Mouse (Mus musculus): Measurements from ENCODE around the gene Tubg2. TPM values are rescaled to one million over a fixed set of nuclear protein-coding genes. Genes with fewer than 3 reads are reported as not detected.

The Tubg2 gene
- polyA plus RNA-seq (2014; fragmentation: Illumina TruSeq; extraction: RNeasy Lipid Tissue Mini Kit (QIAGEN cat#74804); ENCODE audit: insufficient read depth, low read depth, low replicate concordance): 1.1 TPM

DNA sequence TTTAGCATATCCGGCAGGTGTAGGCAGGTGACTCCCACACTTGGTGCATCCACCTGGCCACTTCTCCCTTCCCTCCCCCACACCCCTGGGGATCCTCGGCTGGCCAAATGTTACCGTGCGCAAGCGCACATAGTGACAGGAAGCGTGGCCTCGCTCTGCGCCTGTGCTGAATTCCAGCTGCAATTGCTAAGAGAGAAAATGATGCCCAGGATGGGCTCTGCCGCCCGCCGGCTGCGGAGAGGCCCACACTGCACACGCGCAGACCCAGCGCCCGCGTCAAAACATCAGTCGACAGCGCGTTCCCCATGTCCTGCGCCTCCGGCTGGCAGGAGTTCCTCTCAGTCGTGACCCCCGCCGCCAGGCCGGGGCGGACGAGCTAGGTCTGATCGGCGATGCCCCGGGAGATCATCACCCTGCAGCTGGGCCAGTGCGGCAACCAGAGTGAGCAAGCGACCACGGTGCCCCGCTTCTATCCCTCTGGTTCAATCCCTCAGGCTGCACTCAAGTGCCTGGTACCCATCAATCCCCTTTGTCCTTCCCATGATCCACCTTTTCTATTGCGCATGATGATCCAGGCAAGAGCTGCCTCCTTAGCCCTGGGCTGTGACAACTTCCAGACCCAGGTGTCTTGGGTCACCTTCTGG, at the start of gene Tubg2:
TSS of gene Tubg2 (plus strand) at position 180 of the 644 bp plus-strand sequence.

DNA sequence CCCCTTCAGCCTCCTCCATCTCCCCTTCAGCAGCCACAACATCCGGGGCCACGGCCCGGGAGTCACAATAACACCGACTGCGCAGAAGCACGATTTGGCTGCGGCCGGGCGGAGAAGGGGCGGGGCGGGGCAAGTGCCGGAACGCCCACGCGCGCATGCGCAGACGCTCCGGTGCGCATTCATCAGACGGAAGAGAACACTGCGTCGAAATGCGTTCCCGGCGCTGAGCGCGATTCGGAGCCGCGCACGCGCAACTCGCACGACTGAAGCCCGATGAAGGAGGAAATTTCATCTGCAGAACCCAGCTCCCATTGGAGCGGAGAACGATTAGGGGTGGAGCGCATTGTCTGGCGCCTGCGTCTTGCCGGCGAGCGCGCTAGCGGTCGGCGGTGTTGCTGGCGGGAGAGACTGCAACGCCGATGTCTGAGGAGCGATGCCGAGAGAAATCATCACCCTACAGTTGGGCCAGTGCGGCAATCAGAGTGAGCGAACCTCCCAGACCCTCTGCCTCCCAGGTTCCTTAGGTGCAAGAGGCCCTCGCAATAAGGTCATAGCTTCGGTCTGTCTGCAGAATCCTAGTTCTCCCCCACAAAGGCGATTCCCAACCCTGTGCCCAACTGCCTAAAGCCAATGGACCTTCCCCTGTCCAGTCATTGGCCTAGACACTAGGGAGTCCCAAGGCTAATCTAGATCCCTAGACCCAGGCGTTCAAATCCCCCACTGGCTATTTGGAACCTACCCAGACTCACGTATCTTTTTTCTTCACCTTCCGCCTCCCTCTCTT, 35.8 kb upstream of the Tubg2 start, which contains the start of the genes Retreg3 and Tubg1:
TSS of gene Retreg3 (minus strand) at position 133 of the 784 bp plus-strand sequence.
TSS of gene Tubg1 (plus strand) at position 178 of the 784 bp plus-strand sequence.

DNA sequence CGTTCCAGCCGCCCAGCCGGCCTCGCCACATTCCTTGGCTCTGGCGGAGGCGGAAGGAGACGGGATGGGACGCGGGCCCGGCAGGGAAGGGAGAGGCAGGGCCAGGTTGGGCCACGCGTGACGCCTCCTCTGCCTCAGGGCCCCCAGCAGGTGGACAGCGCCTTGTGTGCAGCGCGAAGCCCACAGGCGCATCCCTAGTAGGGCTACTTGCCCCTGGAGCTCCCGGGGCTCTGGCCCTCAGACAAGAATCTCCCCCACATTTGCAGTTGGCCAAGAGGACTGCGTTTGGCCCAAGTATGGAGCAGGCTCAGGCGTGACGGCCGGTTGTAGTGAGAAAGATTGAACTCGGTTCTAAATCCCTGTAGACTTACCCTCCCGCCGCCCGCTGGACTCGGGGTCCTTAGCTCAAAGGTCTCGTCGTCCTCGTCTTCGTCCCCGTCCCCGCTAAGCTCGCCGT, 14.7 kb downstream of the Tubg2 start, which contains the start of gene Cntnap1:
TSS of gene Cntnap1 (plus strand) at position 170 of the 457 bp plus-strand sequence.

DNA sequence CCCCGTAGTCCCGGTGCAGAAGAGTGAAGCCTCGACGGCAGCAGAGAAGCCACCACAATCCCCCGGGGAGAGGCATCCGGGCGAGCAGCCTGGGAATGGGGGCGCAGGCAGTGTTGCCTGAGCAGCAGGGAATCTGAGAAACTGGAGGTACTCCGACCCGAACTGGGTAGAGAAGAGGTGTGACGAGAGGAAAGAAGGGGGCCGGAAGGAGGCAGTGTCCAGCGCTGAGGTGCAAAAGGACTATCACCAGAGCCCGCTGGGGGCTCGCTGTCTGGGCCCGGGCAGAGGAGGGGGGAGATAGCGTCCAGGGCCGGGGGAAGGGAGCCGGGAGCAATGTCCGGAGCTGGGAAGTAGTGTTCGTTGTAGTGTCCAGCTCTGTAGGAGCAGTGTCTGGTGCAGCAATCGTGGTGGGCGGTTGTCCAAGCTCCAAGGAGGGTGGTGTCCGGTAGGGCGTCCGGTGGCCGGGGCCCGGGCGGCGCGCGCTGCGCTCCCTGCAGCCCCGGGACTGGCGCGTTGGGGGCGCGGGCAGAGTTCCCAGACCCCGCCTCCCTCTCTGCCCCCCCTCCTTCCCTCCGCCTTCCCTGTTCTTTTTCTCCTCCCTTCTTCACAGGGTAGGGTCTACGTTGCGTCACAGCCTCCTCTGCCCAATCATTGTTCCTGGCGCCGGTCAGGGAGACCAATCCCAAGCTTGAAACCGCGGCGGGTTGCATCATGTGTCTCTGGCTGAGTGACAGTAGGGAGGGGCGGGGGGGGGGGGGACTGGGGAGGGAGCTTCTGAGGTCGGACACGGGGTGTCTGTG, 15.3 kb downstream of the Tubg2 start, which contains the start of gene Plekhh3:
TSS of gene Plekhh3 (minus strand) at position 541 of the 800 bp plus-strand sequence.

DNA sequence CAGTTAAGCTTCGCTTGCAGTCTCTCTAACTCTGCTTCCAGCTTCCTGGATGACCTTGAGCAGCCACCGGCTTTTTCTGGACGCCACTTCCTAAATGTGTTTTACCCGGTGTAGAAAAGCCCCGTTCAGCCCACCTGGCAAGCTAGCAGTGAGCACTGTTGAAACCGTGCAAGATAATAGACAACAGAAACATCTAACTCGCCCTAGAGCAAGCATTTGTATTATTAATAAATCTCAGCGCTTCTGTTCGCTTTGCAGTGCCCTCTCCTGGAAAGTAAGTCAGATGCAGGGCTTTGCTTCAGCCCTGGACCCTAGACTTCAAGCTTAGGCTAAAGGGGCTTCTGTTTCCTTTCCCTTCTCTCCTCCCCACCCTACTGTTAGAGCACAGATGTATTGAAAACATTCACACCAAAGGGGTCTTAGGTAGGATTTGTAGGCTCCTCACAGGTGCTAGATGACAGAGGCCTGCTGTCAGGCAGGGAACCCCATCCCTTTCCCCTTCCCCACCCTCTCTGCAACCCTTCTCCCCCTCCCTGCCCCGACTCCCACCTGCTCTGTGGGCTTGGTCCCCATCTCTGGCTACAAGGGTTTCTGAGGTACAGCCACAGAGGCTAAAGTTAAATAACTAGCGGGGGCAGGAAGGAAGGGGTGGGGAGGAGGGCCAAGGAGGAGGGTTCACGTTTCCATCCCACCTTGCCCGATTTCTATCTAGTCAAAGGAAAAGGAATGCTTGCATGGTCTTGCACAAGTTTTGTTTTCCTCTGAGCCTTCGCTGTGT, 19.3 kb downstream of the Tubg2 start, which contains the start of gene Ccr10:
TSS of gene Ccr10 (minus strand) at position 593 of the 778 bp plus-strand sequence.

Other genes with a start within 250 kb of the Tubg2 start
- gene Stat3, start 216.4 kb upstream of the Tubg2 start, polyA plus RNA-seq (2014; fragmentation: Illumina TruSeq; extraction: RNeasy Lipid Tissue Mini Kit (QIAGEN cat#74804); ENCODE audit: insufficient read depth, low read depth, low replicate concordance): 49.6 TPM
- gene Cavin1, start 185.0 kb upstream of the Tubg2 start, polyA plus RNA-seq (2014; fragmentation: Illumina TruSeq; extraction: RNeasy Lipid Tissue Mini Kit (QIAGEN cat#74804); ENCODE audit: insufficient read depth, low read depth, low replicate concordance): 204 TPM
- gene Atp6v0a1, start 146.5 kb upstream of the Tubg2 start, polyA plus RNA-seq (2014; fragmentation: Illumina TruSeq; extraction: RNeasy Lipid Tissue Mini Kit (QIAGEN cat#74804); ENCODE audit: insufficient read depth, low read depth, low replicate concordance): 24.3 TPM
- 10.0 TPM for gene Naglu, start 85.9 kb upstream of the Tubg2 start, polyA plus RNA-seq (2014; fragmentation: Illumina TruSeq; extraction: RNeasy Lipid Tissue Mini Kit (QIAGEN cat#74804); ENCODE audit: insufficient read depth, low read depth, low replicate concordance)
- gene Hsd17b1, start 77.5 kb upstream of the Tubg2 start, polyA plus RNA-seq (2014; fragmentation: Illumina TruSeq; extraction: RNeasy Lipid Tissue Mini Kit (QIAGEN cat#74804); ENCODE audit: insufficient read depth, low read depth, low replicate concordance): 0.35 TPM
- 19.9 TPM for gene Coasy, start 73.3 kb upstream of the Tubg2 start, polyA plus RNA-seq (2014; fragmentation: Illumina TruSeq; extraction: RNeasy Lipid Tissue Mini Kit (QIAGEN cat#74804); ENCODE audit: insufficient read depth, low read depth, low replicate concordance)
- 33.0 TPM for gene Mlx, start 68.6 kb upstream of the Tubg2 start, polyA plus RNA-seq (2014; fragmentation: Illumina TruSeq; extraction: RNeasy Lipid Tissue Mini Kit (QIAGEN cat#74804); ENCODE audit: insufficient read depth, low read depth, low replicate concordance)
- gene Psmc3ip, start 60.5 kb upstream of the Tubg2 start, polyA plus RNA-seq (2014; fragmentation: Illumina TruSeq; extraction: RNeasy Lipid Tissue Mini Kit (QIAGEN cat#74804); ENCODE audit: insufficient read depth, low read depth, low replicate concordance): 6.5 TPM
- gene Retreg3, start 36.0 kb upstream of the Tubg2 start, polyA plus RNA-seq (2014; fragmentation: Illumina TruSeq; extraction: RNeasy Lipid Tissue Mini Kit (QIAGEN cat#74804); ENCODE audit: insufficient read depth, low read depth, low replicate concordance): 36.3 TPM
- gene Tubg1, start 36.0 kb upstream of the Tubg2 start, polyA plus RNA-seq (2014; fragmentation: Illumina TruSeq; extraction: RNeasy Lipid Tissue Mini Kit (QIAGEN cat#74804); ENCODE audit: insufficient read depth, low read depth, low replicate concordance): 16.8 TPM
- 0.62 TPM for gene Cntnap1, start 14.6 kb downstream of the Tubg2 start, polyA plus RNA-seq (2014; fragmentation: Illumina TruSeq; extraction: RNeasy Lipid Tissue Mini Kit (QIAGEN cat#74804); ENCODE audit: insufficient read depth, low read depth, low replicate concordance)
- 10.0 TPM for gene Plekhh3, start 15.4 kb downstream of the Tubg2 start, polyA plus RNA-seq (2014; fragmentation: Illumina TruSeq; extraction: RNeasy Lipid Tissue Mini Kit (QIAGEN cat#74804); ENCODE audit: insufficient read depth, low read depth, low replicate concordance)
- 0.13 TPM for gene Ccr10, start 19.5 kb downstream of the Tubg2 start, polyA plus RNA-seq (2014; fragmentation: Illumina TruSeq; extraction: RNeasy Lipid Tissue Mini Kit (QIAGEN cat#74804); ENCODE audit: insufficient read depth, low read depth, low replicate concordance)
- gene Ezh1, start 70.6 kb downstream of the Tubg2 start, polyA plus RNA-seq (2014; fragmentation: Illumina TruSeq; extraction: RNeasy Lipid Tissue Mini Kit (QIAGEN cat#74804); ENCODE audit: insufficient read depth, low read depth, low replicate concordance): 23.4 TPM
- gene Ramp2, start 90.1 kb downstream of the Tubg2 start, polyA plus RNA-seq (2014; fragmentation: Illumina TruSeq; extraction: RNeasy Lipid Tissue Mini Kit (QIAGEN cat#74804); ENCODE audit: insufficient read depth, low read depth, low replicate concordance): 682 TPM
- gene Vps25, start 97.8 kb downstream of the Tubg2 start, polyA plus RNA-seq (2014; fragmentation: Illumina TruSeq; extraction: RNeasy Lipid Tissue Mini Kit (QIAGEN cat#74804); ENCODE audit: insufficient read depth, low read depth, low replicate concordance): 121 TPM
- gene Wnk4, start 104.7 kb downstream of the Tubg2 start, polyA plus RNA-seq (2014; fragmentation: Illumina TruSeq; extraction: RNeasy Lipid Tissue Mini Kit (QIAGEN cat#74804); ENCODE audit: insufficient read depth, low read depth, low replicate concordance): 9.4 TPM
- gene Cntd1, start 123.1 kb downstream of the Tubg2 start, polyA plus RNA-seq (2014; fragmentation: Illumina TruSeq; extraction: RNeasy Lipid Tissue Mini Kit (QIAGEN cat#74804); ENCODE audit: insufficient read depth, low read depth, low replicate concordance): 0.25 TPM
- gene Coa3, start 123.2 kb downstream of the Tubg2 start, polyA plus RNA-seq (2014; fragmentation: Illumina TruSeq; extraction: RNeasy Lipid Tissue Mini Kit (QIAGEN cat#74804); ENCODE audit: insufficient read depth, low read depth, low replicate concordance): 157 TPM
- gene Becn1, start 146.4 kb downstream of the Tubg2 start, polyA plus RNA-seq (2014; fragmentation: Illumina TruSeq; extraction: RNeasy Lipid Tissue Mini Kit (QIAGEN cat#74804); ENCODE audit: insufficient read depth, low read depth, low replicate concordance): 89.2 TPM
- gene Psme3, start 160.3 kb downstream of the Tubg2 start, polyA plus RNA-seq (2014; fragmentation: Illumina TruSeq; extraction: RNeasy Lipid Tissue Mini Kit (QIAGEN cat#74804); ENCODE audit: insufficient read depth, low read depth, low replicate concordance): 33.8 TPM
- gene Aoc2, start 169.2 kb downstream of the Tubg2 start, polyA plus RNA-seq (2014; fragmentation: Illumina TruSeq; extraction: RNeasy Lipid Tissue Mini Kit (QIAGEN cat#74804); ENCODE audit: insufficient read depth, low read depth, low replicate concordance): 0.70 TPM
- 4.7 TPM for gene Aoc3, start 174.7 kb downstream of the Tubg2 start, polyA plus RNA-seq (2014; fragmentation: Illumina TruSeq; extraction: RNeasy Lipid Tissue Mini Kit (QIAGEN cat#74804); ENCODE audit: insufficient read depth, low read depth, low replicate concordance)
- gene G6pc, start 211.7 kb downstream of the Tubg2 start, polyA plus RNA-seq (2014; fragmentation: Illumina TruSeq; extraction: RNeasy Lipid Tissue Mini Kit (QIAGEN cat#74804); ENCODE audit: insufficient read depth, low read depth, low replicate concordance): not detected

All from lung, adult 10 weeks (tissue).